Mouse (Mus musculus): ENCODE results near the gene Stat5b. TPM values are rescaled to one million over a fixed set of nuclear protein-coding genes. Genes with fewer than 3 reads are reported as not detected.

Stat5b gene
- 14.4 and 14.9 TPM in 2 replicates for polyA plus RNA-seq (2016; fragmentation: Nextera tagmentation; extraction: Ambion mirVana)

DNA sequence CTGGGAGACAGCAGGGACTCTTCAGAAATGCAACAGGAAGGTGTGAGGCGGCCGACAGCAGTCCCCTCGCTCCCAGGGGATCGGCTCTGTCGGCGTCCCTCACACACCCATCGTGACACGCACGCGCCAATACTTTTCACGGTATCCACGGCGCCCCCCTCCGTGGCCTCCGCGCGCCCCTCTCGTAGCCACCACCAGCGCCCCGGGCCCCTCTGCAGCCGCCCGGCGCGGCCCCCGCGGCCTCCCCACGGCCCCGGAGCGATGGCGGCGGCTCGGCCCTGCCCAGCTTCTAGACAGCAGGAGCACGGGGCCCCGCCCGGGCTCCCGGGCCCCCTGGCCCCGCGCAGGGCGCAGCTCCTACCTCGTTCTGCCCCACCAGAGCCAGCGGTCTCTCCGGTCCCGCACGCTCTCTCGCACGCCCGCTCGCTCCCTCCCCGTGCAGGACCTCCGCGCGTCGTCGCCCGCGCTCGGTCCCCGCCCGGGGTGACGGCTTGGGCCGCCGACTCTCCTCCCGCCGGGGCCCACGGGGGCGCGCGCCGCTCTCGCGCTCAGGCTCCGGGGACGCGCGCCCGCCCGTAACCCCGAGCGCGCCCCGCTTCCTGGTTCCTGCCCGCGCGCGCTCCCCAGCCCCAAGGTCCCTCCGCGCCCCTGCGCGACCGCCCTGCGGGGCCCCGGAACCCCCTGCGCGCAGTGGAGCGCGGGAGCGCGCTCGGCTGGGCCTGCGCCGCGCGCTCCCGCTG lies at the start of gene Stat5b:
TSS of gene Stat5b (minus strand) at position 687 of the 740 bp plus-strand sequence.
- peaks cover 22% of the 10 kb centered on the region for H3K4me1 ChIP-seq
- H3K27me3 ChIP-seq (replicated peaks; ENCODE audit: low read depth, poor library complexity, severe bottlenecking), result peaks cover 57% of the 10 kb centered on the region
- H3K27ac ChIP-seq (replicated peaks), result peak within 1 kb of the TSS; percentile 93
- H3K9me3 ChIP-seq, result no peaks in the 10 kb centered on the region
- under 1% methylated on average over 104 of the region's 104 CpGs for WGBS
- no peaks in the 10 kb centered on the region for H3K36me3 ChIP-seq (replicated peaks)
- peak within 1 kb of the TSS; percentile 97 for H3K4me3 ChIP-seq
- DNase-seq (ENCODE audit: low spot score), result peak; percentile 77

DNA sequence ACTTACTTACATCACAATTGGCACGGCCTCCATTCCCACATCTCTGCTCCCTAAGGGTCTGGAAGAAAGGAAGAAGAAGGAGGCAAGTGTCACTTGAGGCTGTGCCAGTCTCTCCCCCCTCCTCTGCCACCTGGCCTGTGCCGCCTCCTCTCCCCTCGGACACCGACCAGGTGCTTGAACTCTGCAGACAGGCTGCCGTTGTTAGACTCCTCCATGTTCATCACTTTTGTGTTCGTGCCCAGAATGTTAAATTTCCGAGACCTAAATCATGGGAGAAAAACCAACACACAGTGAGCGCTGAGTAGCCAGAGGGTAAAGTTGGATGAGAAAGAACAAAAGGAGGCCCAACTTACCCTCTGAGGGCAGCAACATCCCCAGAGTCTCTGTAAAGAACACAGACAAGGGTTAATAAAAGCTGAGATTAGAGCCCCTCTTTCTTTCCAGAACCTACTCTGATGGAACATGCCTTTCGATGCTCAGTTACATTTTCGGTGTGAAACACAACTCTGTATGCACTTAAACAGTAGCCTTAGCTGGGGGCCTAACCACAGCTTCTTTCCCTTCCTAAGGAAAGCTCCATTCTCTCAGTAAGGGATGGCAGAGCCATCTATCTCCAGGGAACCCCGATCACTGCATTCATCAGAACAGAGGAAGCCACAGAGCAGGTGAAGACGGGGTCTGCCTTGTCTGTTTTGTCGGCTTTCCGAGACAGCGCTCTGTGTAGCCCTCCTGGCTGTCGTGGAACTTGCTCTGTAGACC lies 48.1 kb upstream of the Stat5b start:
- Histone ChIP-seq H3K9me3 (peaks cover 5% of the 10 kb centered on the region; the same call in 1 of the 2 replicates), H3K36me3 (replicated peaks) (peaks cover 28% of the 10 kb centered on the region), H3K4me3 (no peak overlapping the region), H3K27ac (replicated peaks) (peak overlapping the region; percentile 14; the same call in 1 of the 2 replicates), H3K27me3 (replicated peaks; ENCODE audit: low read depth, poor library complexity, severe bottlenecking) (0 out of 2 replicates have a peak, but pooled peaks cover 6% of the 10 kb centered on the region), H3K4me1 (peaks cover 3% of the 10 kb centered on the region)
- 73% methylated on average over 16 of the region's 16 CpGs for WGBS
- no peak for DNase-seq (ENCODE audit: low spot score)

DNA sequence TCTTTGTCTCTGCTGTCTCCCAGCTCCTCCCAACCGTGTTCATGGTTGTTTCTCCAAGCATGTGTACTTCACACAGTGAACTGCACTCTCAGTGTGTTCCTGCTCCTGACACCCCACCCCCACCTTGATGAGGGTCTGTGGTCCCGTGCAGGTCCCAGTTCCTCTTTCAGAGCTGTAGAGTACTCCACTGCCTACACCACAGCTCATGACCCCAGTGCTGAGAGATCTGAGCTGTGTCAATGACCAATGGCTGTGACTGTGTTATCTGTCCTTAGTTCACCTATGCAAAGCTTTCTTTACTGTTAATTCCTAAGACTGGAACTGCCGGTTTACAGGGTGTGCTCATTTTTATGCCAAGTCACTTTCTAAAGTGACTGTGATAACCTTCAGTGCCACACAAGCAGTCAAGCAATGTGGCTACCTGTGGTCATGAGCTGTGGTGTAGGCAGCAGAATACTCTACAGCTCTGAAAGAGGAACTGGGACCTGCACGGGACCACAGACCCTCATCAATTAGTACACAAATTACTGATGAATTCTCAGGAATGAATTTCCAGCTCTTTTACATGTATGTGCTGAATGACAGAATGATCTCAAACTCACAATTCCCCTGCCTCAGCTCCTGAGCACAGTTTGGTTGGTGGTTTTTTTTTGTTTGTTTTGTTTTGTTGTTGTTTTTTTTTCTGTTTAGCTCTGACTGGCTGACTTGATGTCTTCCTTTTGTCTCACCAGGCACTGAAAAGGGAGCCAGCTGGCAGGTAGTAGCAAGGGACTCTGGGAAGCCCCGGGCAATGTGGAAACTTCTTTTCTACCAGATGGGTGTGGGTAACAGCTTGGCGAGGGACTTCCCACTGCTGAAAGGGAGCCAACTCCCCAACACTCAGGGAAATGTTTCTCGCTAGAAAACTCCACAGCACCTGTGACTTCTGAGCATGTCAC lies 47.0 kb upstream of the Stat5b start:
- no peak for DNase-seq (ENCODE audit: low spot score)
- H3K36me3 ChIP-seq (replicated peaks), result peaks cover 20% of the 10 kb centered on the region
- peaks cover 6% of the 10 kb centered on the region; the same call in 1 of the 2 replicates for H3K27me3 ChIP-seq (replicated peaks; ENCODE audit: low read depth, poor library complexity, severe bottlenecking)
- no peak overlapping the region for H3K27ac ChIP-seq (replicated peaks)
- WGBS, result 80% methylated on average over 7 of the region's 7 CpGs
- no peak overlapping the region for H3K4me3 ChIP-seq
- H3K9me3 ChIP-seq, result peaks cover 5% of the 10 kb centered on the region; the same call in 1 of the 2 replicates
- peaks cover 5% of the 10 kb centered on the region for H3K4me1 ChIP-seq

DNA sequence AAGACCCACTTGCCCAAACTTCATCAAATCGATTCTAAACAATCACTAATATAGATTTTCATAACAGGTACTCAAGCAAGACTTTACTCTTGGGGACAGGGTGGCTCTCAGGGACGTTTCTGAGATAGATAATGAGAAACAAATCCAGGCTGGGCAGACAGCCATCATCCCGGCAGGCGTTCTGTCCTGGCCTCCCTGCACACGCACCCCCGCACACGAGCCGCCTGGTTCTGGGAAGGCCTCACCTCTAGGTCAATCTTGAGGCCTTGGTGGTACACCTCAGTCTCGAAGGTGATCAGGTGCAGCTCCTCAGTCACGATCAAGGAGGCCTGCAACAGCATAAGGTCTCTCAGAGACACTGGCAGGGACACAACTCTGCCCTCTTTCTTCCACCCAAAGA lies 45.6 kb upstream of the Stat5b start:
- Histone ChIP-seq H3K9me3 (no peaks in the 10 kb centered on the region), H3K27ac (replicated peaks) (no peak overlapping the region), H3K4me3 (no peak overlapping the region), H3K4me1 (peaks cover 5% of the 10 kb centered on the region), H3K36me3 (replicated peaks) (peaks cover 5% of the 10 kb centered on the region), H3K27me3 (replicated peaks; ENCODE audit: low read depth, poor library complexity, severe bottlenecking) (peaks cover 6% of the 10 kb centered on the region; the same call in 1 of the 2 replicates)
- 84% methylated on average over 10 of the region's 10 CpGs for WGBS
- no peak for DNase-seq (ENCODE audit: low spot score)

DNA sequence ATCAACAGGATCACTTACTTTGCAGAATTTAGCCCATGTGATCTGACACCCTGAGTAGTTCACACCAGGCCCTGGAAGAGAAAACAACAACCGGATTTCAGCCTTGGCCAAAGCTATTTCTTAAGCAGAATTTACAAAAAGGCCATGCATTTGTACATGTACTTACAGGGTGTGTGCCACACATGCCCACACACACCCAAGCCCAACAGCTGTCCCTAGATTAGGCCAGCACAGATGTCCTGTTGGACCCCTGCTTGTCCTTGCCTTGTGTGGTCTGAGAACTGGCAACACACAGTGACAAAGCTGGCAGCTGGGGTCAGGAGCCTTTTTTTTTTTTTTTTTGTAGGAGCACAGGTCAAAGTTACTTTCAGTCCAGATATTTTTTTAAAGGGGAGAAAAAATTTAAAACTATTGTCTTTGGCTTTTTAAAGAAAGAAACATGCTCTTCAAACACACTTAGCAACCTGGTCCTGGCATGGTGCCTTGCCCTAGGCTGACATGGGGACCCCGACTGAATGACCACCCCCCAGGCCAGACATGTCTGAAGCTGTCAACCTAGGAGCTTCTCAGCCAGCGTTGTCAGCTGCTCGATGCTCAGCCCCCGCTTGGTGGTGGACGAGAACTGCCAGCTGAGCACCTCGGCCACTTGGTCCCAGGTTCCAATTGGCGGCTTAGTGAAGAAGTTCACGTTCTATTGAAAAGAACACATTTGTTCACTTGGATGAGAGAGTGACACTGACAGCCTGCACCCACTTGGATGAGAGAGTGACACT lies 43.8 kb upstream of the Stat5b start:
- 81% methylated on average over 9 of the region's 9 CpGs for WGBS
- no peak for DNase-seq (ENCODE audit: low spot score)
- Histone ChIP-seq H3K27ac (replicated peaks) (no peak overlapping the region), H3K9me3 (no peaks in the 10 kb centered on the region), H3K27me3 (replicated peaks; ENCODE audit: low read depth, poor library complexity, severe bottlenecking) (peaks cover 6% of the 10 kb centered on the region; the same call in 1 of the 2 replicates), H3K36me3 (replicated peaks) (no peaks in the 10 kb centered on the region; the same call in 1 of the 2 replicates), H3K4me1 (peaks cover 10% of the 10 kb centered on the region), H3K4me3 (no peak overlapping the region)

DNA sequence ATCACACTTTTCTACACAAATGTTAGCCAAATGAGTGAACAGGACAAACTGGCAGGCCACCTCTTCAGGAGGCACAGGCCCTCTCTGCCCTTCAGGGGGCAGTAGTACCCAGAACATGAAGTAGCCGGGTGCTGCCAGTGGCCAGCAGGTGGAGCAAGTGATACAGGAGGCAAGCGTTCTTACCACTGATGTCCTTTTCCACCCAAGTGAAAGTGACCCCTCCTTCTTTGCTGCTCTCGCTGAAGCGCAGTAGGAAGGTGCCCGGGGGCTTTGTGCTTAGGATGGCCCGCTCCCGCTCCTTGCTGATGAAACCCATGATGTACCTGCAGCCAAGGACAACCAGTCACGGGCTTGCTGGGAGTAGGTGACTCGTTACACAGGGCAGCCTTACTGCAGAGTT lies 43.0 kb upstream of the Stat5b start:
- Histone ChIP-seq H3K27ac (replicated peaks) (no peak overlapping the region), H3K9me3 (no peaks in the 10 kb centered on the region), H3K27me3 (replicated peaks; ENCODE audit: low read depth, poor library complexity, severe bottlenecking) (peaks cover 6% of the 10 kb centered on the region; the same call in 1 of the 2 replicates), H3K4me3 (no peak overlapping the region; the same call in 1 of the 2 replicates), H3K4me1 (peaks cover 14% of the 10 kb centered on the region), H3K36me3 (replicated peaks) (no peaks in the 10 kb centered on the region; the same call in 1 of the 2 replicates)
- WGBS, result 12% methylated on average over 9 of the region's 9 CpGs
- peak; percentile 87 for DNase-seq (ENCODE audit: low spot score)

DNA sequence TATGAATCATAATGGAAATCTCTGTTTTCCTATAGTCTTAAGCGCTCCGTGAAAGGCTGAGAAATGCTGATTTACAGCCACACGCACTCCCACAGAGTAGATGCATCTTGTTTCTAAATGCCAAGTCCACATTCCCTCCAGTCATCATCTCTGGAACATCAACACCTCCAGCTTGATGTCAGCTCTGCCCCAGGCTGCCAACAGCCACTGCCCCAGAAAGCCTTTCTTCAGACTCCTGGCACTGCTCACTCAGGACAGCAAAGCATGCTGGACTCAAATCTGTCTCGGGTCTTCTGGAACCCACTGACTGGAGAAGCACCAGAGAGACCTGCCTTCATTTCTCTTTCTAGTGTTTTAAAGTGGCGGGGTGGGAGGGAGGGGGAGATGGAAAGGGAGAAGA lies 41.9 kb upstream of the Stat5b start:
- Histone ChIP-seq H3K27me3 (replicated peaks; ENCODE audit: low read depth, poor library complexity, severe bottlenecking) (peaks cover 6% of the 10 kb centered on the region; the same call in 1 of the 2 replicates), H3K4me3 (no peak overlapping the region), H3K36me3 (replicated peaks) (no peaks in the 10 kb centered on the region; the same call in 1 of the 2 replicates), H3K4me1 (peaks cover 15% of the 10 kb centered on the region), H3K27ac (replicated peaks) (no peak overlapping the region), H3K9me3 (no peaks in the 10 kb centered on the region)
- DNase-seq (ENCODE audit: low spot score), result no peak
- whole genome bisulfite sequencing, result 82% methylated on average over 5 of the region's 5 CpGs

DNA sequence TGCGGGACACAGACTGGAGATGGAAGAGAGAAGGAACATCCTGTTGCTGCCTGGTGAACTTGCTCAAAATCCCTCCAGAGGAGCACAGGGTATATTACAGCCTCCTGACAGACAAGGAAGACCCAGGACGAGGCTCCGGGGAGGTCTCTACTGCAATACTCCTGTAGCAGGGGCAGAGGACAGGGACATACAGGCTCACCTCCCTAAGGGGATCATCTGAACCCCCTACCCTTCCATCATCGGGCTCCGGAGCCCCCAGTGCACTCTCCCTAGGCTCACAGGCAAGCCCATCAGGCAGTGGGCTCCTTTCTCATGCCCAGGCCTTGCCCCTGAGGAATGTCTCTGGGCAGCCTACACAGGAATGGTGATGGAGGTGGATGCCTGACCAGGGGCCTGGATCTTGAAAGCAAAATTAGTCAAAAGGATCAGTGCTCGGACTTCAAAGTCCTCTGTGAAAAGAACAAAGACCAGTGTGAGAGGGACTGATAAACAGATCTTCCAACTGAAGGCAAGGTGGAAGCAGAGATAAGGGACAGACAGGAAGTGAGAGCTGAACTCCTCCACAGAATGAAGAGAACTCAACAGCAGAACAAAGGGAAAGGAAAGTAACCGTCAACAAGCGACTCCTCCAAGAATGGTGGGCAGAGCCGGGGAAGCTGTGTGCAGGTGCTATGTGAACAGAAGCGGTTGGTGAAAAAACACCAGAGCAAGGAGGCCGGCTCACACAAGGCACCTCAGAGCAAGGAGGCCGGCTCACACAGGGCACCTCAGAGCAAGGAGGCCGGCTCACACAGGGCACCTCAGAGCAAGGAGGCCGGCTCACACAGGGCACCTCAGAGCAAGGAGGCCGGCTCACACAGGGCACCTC lies 41.0 kb upstream of the Stat5b start:
- 66% methylated on average over 15 of the region's 15 CpGs for WGBS
- no peak overlapping the region for H3K4me3 ChIP-seq
- peaks cover 6% of the 10 kb centered on the region; the same call in 1 of the 2 replicates for H3K27me3 ChIP-seq (replicated peaks; ENCODE audit: low read depth, poor library complexity, severe bottlenecking)
- H3K4me1 ChIP-seq, result peaks cover 15% of the 10 kb centered on the region
- DNase-seq (ENCODE audit: low spot score), result no peak
- no peaks in the 10 kb centered on the region; the same call in 1 of the 2 replicates for H3K36me3 ChIP-seq (replicated peaks)
- no peaks in the 10 kb centered on the region for H3K9me3 ChIP-seq
- peak overlapping the region; percentile 20; the same call in 1 of the 2 replicates for H3K27ac ChIP-seq (replicated peaks)

DNA sequence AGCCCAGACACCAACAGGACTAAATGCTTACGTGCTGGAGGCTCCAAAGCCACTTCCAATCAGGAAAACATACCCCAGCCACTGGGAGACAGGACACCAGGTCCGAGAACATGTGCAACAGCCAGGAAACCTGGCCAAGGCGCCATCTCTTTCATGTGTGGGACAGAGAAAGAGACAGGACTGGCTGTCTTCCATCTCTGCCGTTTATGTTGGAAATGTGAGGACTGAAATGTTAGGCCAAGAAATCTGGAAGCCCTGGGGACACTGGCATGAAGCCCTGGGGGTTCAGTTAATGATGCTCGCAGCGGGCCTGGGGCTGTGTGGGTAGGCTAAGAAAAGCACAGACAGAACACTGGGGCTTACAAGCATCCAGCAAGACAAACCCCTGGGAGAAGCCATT lies 40.0 kb upstream of the Stat5b start:
- peaks cover 6% of the 10 kb centered on the region; the same call in 1 of the 2 replicates for H3K27me3 ChIP-seq (replicated peaks; ENCODE audit: low read depth, poor library complexity, severe bottlenecking)
- no peaks in the 10 kb centered on the region; the same call in 1 of the 2 replicates for H3K36me3 ChIP-seq (replicated peaks)
- H3K4me3 ChIP-seq, result no peak overlapping the region
- no peak overlapping the region for H3K27ac ChIP-seq (replicated peaks)
- no peaks in the 10 kb centered on the region for H3K9me3 ChIP-seq
- peaks cover 18% of the 10 kb centered on the region for H3K4me1 ChIP-seq
- WGBS, result 79% methylated on average over 6 of the region's 6 CpGs
- DNase-seq (ENCODE audit: low spot score), result no peak

DNA sequence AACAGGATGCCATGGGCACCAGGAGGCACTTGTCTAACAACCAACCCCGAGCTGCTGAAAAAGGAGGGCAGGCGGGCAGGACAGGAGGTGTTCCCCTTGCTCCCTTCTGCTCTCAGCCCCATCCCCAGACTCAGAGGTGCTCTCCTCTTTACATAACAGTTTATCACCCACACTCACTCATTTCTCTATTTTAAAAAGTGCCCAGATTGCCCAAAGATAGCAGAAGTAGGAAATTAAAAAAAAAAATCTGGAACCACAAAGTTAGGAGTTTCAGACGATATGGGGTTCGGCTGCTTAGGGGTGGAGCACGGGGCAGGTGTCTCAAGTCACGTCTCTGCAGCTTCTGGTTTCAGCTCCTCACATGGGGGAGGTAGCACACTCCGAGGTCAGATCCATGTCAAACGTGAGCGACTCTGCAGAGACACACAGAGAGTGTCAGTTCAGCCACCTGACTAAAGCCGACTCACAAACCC lies 37.9 kb upstream of the Stat5b start:
- Histone ChIP-seq H3K27me3 (replicated peaks; ENCODE audit: low read depth, poor library complexity, severe bottlenecking) (no peaks in the 10 kb centered on the region; the same call in 1 of the 2 replicates), H3K27ac (replicated peaks) (no peak overlapping the region; the same call in 1 of the 2 replicates), H3K4me3 (no peak overlapping the region), H3K36me3 (replicated peaks) (no peaks in the 10 kb centered on the region; the same call in 1 of the 2 replicates), H3K9me3 (no peaks in the 10 kb centered on the region), H3K4me1 (peaks cover 14% of the 10 kb centered on the region)
- no peak for DNase-seq (ENCODE audit: low spot score)
- WGBS, result 76% methylated on average over 10 of the region's 10 CpGs

All from embryonic facial prominence, embryonic 10.5 days (tissue).